Mouse (Mus musculus) right cerebral cortex, postnatal 36 days (tissue): Measurements from ENCODE around the gene Rhebl1.

Source experiments
- DNase-seq, 2 experiments: peaks; one replicate each; pipeline ENCODE4 v3.0.0; 2022; ENCODE audit warnings: low spot score in 2 of 2, mixed read lengths in 1 of 2

The Rhebl1 gene

DNA sequence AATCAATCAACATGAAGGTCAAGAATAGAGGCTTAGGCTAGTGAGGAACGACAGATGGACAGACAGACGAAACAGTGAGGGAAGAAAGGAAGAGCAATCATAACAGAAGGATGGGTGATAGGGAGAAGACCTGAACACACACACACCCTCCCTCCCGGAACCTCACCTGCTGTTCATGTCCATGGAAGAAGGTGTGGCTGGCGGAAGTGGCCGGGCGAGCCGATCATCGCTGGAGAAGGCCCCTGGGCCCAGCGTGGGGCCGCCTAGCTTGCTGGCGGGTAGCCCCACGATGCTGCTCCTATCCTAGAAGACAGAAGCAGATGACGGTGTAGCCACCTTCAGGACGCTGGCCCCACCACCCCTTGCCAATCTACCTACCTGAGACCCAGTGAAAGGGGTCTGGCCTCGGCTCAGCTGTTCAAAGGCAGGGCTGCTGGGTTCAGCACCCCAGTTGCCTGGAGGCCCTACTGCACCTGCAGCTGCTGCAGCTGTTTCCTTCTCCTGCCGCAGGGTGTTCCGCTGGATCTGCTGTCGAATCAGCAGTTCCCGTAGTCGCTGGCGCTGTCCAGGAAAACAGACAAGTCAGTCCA lies 43.0 kb downstream of the Rhebl1 start:
- DNase-seq, result no peak

DNA sequence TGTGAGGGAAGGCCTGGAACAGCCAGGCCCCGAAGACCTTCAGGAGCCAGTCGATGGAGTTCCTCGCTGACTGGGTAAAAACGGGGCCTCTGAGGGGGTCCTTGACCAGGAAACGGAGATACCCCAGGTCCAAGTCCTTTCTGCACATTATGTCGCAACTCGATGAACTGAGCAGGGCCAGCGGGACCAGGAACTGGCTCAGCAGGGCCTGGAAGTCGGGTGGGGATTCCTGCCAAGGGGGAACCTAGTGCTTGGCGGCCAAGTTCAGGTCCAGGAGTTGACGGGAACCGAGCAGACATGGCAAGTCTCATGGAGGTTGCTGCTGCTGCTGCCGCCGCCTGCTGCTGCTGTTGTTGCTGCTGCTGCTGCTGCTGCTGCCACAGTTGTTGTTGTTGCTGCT lies 43.7 kb downstream of the Rhebl1 start:
- no peak for DNase-seq

DNA sequence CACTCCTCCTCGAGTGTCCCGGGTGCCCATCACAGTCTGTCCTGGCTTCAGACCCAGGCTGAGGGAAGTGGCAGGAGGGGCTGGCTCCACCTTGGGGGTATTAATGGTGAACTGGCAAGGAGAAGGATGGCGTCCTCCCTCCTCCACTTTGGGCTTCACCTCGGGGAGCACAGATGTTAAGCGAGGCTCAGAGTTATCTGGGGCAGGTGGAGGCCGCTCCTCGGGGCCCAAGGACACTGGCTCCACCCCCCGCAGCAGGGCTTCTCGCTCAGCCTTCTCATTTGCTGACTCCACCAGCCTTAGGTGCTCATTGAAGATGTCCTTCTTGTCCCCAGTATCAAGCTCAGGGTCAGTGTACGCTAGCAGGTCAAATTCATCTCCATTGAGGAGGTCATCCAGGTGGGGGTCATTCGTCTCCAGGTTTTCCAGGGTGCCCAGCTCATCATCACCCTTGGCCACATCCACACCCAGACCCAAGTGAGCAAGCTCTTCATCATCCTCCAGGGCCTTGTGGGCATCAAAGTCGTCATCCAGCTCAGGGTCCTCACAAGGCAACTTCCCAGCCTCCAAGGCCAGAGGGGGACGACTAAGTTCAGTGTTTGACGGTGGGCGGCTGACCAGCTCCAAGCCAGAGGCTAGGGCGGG lies 44.3 kb downstream of the Rhebl1 start:
- DNase-seq, result no peak

DNA sequence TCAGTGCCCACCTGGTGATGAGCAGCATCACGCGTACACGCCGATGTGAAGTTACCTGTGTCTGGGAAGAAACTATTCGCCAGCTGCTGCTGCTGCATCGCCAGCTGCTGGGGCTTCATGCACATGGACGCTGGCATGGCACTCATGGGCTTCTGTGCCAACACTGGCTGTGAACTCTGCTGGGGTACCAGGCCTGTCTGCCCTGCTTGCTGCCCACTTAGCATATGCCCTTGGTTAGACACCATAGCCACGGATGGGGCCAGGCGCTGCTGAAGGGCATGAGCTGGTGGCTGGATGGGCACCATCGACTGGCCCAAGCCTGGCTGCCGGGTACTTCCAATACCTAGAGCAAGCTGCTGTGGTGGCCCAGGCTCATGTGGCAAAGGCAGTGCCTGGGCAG lies 45.2 kb downstream of the Rhebl1 start:
- no peak for DNase-seq

DNA sequence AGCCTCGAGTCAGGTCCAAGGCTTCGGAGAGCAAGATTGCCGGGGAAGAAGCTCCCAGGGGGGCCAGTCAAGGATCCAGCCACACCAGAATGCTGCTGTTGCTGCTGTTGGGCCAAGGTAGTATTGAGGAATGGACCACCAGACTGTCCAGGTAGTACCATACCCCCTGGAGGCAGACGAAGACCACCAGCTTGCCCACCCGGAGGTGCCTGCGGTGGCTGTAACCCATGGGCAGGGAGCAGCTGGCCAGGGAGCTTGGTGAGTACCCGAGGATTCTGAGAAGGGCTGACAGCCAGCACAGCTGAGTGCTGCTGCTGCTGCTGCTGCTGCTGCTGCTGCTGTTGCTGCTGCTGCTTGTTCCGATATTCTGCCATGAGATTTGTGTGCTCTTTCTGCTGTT lies 48.2 kb downstream of the Rhebl1 start:
- DNase-seq, result no peak

DNA sequence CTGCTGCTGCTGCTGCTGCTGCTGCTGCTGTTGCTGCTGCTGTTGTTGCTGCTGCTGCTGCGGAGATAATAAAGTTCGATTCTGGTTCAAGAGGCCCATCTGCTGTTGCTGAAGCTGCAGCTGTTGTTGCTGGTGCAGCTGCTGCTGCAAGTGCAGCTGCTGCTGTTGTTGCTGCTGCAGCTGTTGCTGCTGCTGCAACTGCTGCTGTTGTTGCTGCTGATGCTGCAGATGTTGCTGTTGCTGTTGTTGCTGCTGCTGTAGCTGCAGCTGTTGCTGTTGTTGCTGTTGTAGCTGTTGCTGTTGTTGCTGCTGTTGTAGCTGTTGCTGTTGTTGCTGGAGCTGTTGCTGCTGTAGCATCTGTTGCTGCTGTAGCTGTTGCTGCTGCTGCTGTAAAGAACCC lies 49.2 kb downstream of the Rhebl1 start:
- no peak for DNase-seq

DNA sequence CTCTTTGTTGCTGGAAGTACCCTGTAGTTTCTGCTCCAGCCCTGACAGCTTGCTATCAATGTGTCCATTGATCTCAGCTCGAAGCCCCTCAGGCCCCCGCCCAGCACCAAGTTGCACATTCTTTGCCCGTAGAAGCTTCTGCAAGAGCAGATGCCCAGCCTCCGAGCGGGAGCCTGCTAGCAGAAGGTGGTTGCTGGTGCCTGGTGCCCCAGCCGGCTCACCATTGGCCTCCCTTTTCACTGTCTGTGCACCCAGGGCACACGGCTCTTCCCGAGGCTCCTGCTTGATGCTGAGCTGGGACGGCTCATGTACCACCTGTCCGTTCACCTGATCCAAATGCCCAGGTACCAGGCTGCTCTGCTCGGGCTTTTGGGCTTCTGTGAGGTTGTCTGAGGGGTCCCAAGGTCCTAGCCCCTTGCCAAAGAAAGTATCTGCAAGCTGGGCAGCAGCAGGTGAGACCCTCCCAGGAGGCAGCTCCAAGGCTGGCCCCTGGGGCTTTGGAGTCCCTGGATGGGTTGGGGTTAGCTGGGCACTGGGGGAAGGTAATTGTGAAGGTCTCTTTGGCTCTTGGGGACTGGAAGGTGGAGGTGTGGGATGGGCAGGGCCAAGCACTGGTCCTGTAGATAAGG lies 50.6 kb downstream of the Rhebl1 start:
- DNase-seq, result no peak

DNA sequence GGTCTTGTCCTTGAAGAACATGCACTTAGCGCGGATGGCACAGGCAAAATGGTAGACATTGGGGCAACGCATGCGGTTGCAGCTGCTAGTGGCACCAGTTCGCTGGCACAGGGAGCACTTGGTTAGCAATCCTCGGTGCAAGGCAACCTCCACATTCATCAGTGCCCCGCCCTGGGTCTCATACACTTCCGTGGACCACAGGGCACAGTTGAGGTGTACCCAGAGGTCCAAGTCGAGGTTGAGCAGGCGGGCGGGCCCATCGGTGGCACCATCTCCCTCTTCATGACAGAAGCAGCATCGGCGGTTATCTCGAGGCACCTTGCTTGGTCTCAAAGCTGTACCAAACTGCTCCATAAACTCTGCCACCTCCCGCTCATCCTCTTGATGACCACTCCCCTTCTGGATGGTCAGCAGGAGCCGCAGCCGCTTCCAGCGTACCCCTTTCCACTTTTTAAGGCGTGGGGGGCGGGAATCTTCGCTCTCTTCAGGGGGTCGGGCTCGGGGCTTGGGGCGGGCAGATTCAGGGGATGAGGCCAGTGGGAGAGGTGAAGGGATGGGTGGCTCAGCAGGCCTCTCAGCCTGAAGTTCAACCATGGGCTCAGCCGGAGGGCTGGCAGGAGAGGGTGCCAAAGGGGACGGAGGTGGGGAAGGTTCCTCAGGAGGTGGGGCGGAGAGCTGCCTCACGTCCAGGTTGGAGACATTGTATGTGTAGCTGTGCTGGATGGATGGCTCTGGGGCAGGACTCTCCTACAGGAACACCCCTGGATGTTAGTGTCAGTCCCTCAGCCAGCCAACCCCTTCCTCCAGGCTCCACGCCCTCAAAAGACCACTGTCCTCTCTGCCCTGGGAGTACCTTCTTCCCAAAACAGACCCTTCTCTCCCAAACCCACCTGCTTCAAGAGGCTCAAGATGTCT lies 54.4 kb downstream of the Rhebl1 start:
- DNase-seq, result no peak

DNA sequence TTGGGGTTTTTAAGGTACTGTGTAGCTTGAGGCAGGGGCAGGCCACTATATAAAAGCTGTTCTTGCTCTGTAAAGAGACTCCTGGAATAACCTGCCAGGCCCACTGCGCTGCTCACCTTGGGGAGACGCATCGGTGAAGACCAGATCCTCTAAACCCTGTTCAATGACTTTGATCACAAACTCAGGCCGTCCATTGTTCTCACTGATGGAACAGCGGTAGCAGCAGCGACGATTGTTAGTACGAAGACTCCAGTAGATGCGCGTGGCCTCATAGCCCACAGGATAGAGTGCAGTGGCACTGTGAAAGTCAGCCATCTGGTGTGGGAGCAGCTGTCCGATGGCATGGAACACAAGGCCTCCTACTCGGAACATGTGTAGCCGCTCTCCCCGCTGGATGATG lies 55.2 kb downstream of the Rhebl1 start:
- DNase-seq, result no peak

DNA sequence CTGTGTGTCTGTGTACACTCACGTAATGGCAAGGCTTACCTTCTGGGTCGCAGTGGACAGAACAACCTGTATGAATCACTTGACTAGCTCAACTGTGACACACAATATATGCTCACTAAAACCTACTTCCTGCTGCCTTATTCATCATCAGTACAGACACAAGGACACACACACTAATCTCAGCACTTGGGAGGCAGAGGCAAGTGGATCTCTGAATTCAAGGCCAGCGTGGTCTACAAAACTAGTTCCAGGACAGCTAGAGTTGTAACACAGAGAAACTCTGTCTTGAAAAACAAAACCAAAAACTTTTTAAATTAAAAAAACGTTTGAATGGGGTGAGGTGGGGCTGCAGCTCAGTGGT lies 56.6 kb downstream of the Rhebl1 start:
- no peak for DNase-seq

DNA sequence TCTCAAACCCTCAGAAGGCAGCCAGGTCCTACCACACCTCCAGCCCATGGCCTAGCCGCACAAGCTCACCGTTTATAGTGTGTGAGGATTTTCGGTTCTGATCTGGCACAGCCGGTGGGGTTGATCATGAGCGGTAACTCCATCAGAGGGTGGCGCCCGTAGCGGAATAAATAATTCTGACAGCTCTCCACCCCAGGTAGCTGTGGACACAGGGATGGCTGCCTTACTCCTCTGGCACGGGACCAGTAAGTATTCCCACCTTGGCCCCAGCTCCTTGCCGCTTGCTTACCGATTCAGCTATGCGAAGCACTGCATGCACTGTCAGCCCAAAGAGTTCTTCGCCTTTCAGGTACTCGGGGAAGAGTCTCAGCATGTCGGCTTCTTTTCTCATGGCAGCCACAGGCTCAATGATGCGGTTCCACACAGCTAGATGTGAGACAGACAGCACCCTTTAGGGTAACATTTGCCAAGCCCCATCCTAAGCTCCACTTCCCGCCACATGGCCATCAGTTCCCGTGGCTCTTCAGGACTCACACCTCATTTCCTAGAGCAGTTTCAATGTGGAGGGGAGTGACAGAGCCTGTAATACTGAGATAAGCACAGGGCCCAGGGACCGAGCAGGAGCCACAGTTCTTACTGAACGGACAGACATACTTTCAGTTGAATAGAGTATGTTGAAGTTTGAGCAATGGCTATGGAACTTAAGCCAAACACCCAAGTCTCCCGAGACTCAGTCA lies 57.2 kb downstream of the Rhebl1 start:
- DNase-seq, result no peak

DNA sequence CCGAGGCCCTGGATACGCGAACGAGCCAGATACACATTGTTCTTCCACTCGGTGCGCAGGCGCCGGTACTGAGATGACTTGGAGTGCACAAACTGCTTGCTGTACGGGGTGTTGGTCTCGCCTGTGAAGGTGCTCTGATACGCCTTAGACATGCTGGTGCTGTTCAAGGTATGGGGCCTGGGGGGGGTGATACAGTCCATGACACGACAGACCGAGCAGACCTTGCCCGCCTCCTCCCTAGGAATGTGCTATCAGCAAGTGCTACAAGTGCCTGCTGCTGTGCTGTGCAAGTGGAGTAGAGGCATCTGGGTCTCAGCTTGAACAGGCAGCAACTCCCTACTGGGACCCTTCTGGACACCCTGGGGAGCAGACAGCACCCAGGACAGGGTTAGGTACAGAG lies 59.0 kb downstream of the Rhebl1 start:
- no peak for DNase-seq

DNA sequence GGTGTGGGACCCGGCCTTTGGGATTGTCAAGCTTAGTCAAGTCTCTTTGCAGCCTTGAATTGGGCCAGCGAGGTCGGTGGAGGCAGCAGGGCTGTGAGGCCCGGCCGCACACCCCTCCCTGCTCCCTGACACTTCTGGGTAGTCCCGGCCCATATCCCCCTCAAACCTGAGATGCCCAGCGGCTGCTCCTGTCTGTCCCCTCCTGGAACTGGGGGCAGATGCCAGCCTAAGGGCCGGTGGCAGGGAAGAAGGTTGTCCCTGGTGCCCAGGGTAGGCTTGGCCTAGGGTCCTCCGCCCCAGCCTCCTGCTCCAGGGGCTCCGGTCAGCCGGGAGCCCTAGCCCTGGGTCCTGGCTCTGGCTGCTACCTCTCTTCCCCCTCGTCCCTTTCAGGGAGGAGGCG lies 60.3 kb downstream of the Rhebl1 start:
- no peak for DNase-seq

DNA sequence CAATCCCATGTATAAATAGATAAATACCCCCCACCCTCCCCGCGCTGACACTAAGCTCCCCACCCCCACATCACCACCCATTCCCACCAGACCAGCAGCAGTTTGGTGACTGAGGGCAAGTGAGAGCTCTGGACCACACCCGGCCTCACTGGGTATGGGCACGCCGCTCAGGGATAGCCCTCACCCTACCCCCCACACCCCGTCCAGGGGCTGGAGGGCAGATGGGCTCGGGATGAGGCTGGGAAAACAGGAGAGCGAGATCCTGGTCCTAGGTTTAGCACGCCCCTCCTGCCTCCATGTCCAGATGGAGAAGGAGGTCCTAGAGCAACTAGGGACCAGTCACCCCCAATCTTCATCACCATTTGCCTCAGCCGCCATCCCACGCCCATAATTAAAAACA lies 61.1 kb downstream of the Rhebl1 start:
- DNase-seq, result no peak

DNA sequence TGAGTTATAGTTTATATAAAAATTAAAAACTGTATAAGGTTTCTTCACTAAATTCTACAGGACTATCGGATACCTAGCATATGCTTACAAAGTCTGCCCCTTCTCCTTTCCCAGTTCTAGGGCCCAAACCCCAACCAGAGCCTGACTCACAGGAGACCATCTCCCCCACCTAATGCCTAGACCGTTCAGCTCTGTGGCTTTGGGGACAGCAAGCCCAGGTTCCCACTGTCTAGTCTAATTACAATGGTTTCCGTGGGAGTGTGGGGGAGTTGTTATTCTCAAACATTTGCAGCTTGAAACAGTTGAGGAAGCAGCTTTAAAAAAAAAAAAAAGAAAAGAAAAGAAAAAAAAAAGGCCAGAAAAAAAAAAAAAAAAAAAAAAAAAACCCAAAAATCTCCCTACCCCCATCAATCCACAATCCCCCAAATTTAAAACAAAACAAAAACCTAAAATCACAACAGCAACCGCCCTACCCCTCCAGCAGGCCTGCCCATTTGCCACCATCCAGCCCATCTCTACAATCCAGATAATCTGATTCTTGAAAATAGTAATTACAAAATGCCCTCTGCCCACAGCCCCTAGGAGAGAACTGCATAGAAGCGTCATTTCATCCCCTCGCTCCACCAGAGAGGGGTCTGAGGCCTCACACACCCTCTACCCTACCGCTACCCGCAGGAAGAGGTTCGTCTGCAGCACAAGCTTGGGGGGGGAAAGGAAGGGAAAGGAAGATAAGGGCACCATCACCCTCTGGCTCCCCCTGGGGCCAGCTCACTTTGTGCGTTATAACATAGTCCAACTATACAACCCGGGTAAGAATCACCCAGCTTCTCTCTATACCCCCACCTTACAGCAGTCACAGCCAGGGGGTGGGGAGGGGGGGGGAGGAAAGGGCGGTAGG lies 61.9 kb downstream of the Rhebl1 start:
- DNase-seq, result no peak

DNA sequence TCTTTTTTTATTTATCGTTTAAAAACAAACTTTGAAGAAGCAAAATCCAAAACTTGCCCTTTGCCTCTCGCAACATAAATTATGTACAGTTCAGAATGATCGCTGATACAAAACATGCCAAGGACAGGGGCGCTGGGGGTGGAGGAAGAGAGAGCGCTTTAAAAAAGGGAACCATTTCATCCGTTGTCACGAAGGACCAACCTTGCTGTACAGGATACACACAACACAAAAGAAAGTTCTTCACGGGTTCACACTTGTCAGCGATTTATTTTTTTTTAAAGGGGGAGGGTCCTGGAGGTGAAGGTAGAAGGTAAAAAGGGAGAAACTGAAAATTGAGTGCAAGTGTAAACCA lies 62.7 kb downstream of the Rhebl1 start:
- no peak for DNase-seq

DNA sequence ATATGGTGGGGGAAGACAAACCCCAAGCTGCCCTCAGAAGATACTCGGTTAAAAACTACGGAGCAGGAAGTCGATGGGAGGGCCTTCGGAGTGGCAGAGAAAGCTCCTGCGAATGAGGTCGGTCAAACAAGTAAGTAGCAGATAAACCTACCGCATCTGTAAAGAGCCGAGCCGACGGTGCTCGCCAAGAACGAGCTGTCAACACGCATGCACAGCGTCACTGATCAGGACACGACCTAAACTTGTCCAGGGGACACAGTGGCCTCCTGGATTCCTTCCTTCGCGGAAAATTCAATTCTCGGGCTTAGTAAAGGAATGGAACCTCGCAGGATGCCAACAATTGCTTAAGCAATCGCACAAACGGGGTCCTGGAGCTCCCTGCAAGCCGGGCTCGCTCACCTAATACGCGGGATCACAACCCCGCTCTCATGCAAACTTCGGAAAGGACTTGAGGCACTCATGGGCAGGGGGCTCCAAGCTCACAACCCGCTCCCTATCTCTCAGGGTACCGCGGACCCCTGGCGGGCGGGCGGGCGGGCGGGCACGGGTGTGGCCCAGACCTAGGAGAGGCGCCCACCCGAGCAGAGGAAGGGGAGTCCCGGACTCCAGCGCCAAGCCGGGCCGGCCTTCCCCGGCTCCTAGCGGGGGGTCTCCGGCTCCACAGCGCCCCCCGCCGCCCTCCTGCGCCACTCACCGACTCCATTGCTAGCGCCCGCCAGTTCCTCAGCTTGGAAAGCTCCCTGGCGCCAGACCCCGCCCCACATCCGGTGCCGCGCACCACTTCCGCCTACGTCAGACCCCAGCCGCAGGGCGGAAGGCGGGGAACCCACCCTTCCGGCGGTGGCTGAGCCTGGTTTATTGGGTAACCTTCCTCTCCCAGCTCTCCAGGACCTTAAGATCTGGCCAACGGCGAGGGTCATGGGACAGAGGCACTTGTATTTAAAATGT lies 63.3 kb downstream of the Rhebl1 start, which contains the start of gene Prkag1:
Gene Prkag1 (minus strand): TSS at position 786 of the 948 bp plus-strand sequence.
- DNase-seq, result peak; percentile 91
